Mouse (Mus musculus) neutrophil, adult 83 days (primary cell): ENCODE results near the gene Olfr893. TPM values are rescaled to one million over a fixed set of nuclear protein-coding genes. Genes with fewer than 3 reads are reported as not detected.

ENCODE experiments used
- total RNA-seq, 2 experiments: library from RNA; stranded (reverse); gene quantifications; one replicate each; pipeline ENCODE4 v1.2.4; 2023

The Olfr893 gene
- total RNA-seq = not detected

DNA sequence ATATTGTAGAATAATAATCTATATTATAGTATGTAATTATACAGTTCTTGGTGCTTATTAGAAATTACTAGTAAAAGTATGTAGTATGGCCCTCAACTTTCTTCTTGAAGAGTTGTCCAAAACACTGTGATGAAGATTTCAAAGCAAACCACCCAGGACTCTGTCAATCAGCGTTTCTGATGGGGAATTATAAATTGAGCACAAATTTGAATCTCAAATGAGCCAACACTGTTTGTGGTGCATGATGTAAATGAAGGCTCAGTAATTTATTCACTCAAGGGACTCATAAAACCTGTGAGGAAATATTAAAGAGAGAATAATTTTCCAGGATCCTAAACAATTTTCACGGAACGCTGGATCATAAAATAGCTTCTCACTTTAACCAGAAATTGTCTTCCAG, at the start of gene Olfr893:
TSS of gene Olfr893 (plus strand) at position 301 of the 400 bp plus-strand sequence.

DNA sequence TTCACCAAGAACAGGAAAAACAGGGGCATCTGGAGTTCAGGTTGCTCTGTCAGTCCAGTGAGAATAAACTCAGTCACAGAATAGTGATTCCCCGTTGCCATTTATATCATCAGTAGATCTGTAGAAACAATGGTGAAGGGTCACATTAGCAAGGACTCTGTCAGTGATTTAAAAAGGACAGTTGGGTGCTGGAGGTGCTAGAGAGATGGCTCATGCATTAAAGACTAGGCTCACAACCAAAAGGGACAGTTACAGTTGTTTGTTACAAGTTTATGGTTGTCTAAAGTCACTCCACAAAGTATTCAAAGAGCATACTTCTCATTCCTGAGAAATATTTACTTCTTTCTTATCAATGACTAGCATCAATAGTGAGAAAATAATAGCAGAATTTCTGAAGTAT, 27.4 kb upstream of the Olfr893 start, which contains the start of gene Olfr891:
TSS of gene Olfr891 (minus strand) at position 101 of the 400 bp plus-strand sequence.

DNA sequence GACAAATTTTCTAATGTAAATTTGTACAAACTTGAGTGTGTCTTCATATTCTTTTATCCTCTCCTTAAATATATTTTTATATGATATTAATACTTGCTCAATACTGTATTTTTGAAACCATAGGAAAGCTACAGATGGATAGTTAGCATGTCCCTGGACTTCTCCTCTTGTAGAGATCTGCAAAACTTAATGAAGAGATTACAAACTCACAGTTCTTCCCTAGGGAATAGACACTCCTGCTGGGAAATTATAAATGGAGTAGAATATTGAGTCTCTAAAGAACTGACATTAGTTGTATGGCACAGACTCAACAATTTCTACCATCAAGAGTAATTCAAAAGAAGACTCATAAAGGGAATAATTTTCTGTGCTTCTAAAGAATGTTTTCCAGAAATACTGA, 9.6 kb downstream of the Olfr893 start, which contains the start of gene Olfr894:
TSS of gene Olfr894 (plus strand) at position 301 of the 400 bp plus-strand sequence.

DNA sequence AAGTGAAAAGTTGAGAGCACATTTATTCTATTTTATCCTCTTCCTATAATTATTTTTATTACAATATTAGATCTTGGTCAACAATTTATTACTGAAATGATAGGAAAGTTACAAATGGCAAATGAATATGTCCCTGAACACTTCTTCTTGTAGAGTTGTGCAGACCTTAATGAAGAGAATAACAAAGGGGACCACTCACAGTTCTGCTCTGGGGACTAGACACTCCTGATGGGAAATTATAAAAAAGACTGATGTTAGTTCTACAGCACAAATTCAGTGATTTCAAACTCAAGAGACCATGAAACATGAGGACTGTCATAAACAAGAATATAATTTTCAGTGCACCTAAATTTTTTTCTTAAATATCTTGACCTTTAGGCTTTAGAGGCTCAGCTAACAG, 44.3 kb downstream of the Olfr893 start, which contains the start of gene Olfr143:
TSS of gene Olfr143 (plus strand) at position 301 of the 400 bp plus-strand sequence.

Other genes with a start within 250 kb of the Olfr893 start
- not detected for gene Olfr881, start 216.5 kb upstream of the Olfr893 start, total RNA-seq
- not detected for gene Olfr883, start 182.6 kb upstream of the Olfr893 start, total RNA-seq
- not detected for gene Olfr884, start 161.8 kb upstream of the Olfr893 start, total RNA-seq
- gene Olfr885, start 147.0 kb upstream of the Olfr893 start, total RNA-seq = not detected
- not detected for gene Olfr887, start 124.3 kb upstream of the Olfr893 start, total RNA-seq
- gene Olfr888, start 100.2 kb upstream of the Olfr893 start, total RNA-seq = not detected
- gene Olfr889, start 93.2 kb upstream of the Olfr893 start, total RNA-seq = under 1 TPM in 1 of 2 experiments, not detected in 1; 0.07 TPM
- gene Olfr890, start 65.8 kb upstream of the Olfr893 start, total RNA-seq = not detected
- not detected for gene Olfr891, start 27.5 kb upstream of the Olfr893 start, total RNA-seq
- not detected for gene Olfr894, start 9.7 kb downstream of the Olfr893 start, total RNA-seq
- not detected for gene Olfr143, start 44.4 kb downstream of the Olfr893 start, total RNA-seq
- gene Olfr895, start 59.5 kb downstream of the Olfr893 start, total RNA-seq = not detected
- gene Olfr896-ps1, start 82.7 kb downstream of the Olfr893 start, total RNA-seq = not detected
- not detected for gene Olfr25, start 120.7 kb downstream of the Olfr893 start, total RNA-seq
- not detected for gene Olfr898, start 140.0 kb downstream of the Olfr893 start, total RNA-seq
- not detected for gene Olfr250, start 158.5 kb downstream of the Olfr893 start, total RNA-seq
- not detected for gene Olfr251, start 168.7 kb downstream of the Olfr893 start, total RNA-seq
- gene Olfr147, start 193.3 kb downstream of the Olfr893 start, total RNA-seq = not detected
- gene Olfr901, start 221.1 kb downstream of the Olfr893 start, total RNA-seq = not detected
- not detected for gene Olfr902, start 239.3 kb downstream of the Olfr893 start, total RNA-seq